Mouse (Mus musculus) heart, embryonic 10.5 days (tissue): ENCODE results near the gene F830045P16Rik. TPM values are rescaled to one million over a fixed set of nuclear protein-coding genes. Genes with fewer than 3 reads are reported as not detected.

Source experiments
- DNase-seq: peaks from one replicate; pipeline ENCODE4 v3.0.0-alpha.2; 2017; ENCODE audit warnings: low spot score
- H3K27ac ChIP-seq: fragments of 300-500 bp; sonication (generic); 2 replicates; pipeline ENCODE4 v1.5.1; 2016; ENCODE audit warnings: mild to moderate bottlenecking
- H3K27me3 ChIP-seq: fragments of 300-500 bp; sonication (generic); 2 replicates; pipeline ENCODE4 v1.6.1; 2016; ENCODE audit warnings: mild to moderate bottlenecking; ENCODE audit not compliant: poor library complexity, insufficient read depth, severe bottlenecking
- H3K36me3 ChIP-seq: fragments of 300-500 bp; sonication (generic); 2 replicates; pipeline ENCODE4 v1.6.1; 2016; ENCODE audit warnings: mild to moderate bottlenecking, moderate library complexity
- H3K4me1 ChIP-seq: fragments of 300-500 bp; sonication (generic); 2 replicates; pipeline ENCODE4 v1.6.1; 2016; ENCODE audit warnings: mild to moderate bottlenecking
- H3K4me3 ChIP-seq: fragments of 300-500 bp; sonication (generic); 2 replicates; pipeline ENCODE4 v1.5.1; 2016; ENCODE audit warnings: mild to moderate bottlenecking, moderate library complexity
- H3K9me3 ChIP-seq: fragments of 300-500 bp; sonication (generic); 2 replicates; pipeline ENCODE4 v1.6.1; 2016; ENCODE audit warnings: mild to moderate bottlenecking, moderate library complexity
- WGBS: fragments of 180-500 bp; shearing (Covaris S2); methylation state at CpG from one replicate; pipeline ENCODE4 v1.1.7; 2016; 5-methylcytosine and 5-hydroxymethylcytosine counted together
- polyA plus RNA-seq: library from polyadenylated mRNA; unstranded; fragments of >200 nt; fragmentation: Nextera tagmentation; extraction: Ambion mirVana; gene quantifications from 2 replicates; pipeline ENCODE4 v1.2.1, GENCODE M21; 2016

F830045P16Rik gene
- polyA plus RNA-seq, 1 experiment from 2014 or later = 0.06 TPM

DNA sequence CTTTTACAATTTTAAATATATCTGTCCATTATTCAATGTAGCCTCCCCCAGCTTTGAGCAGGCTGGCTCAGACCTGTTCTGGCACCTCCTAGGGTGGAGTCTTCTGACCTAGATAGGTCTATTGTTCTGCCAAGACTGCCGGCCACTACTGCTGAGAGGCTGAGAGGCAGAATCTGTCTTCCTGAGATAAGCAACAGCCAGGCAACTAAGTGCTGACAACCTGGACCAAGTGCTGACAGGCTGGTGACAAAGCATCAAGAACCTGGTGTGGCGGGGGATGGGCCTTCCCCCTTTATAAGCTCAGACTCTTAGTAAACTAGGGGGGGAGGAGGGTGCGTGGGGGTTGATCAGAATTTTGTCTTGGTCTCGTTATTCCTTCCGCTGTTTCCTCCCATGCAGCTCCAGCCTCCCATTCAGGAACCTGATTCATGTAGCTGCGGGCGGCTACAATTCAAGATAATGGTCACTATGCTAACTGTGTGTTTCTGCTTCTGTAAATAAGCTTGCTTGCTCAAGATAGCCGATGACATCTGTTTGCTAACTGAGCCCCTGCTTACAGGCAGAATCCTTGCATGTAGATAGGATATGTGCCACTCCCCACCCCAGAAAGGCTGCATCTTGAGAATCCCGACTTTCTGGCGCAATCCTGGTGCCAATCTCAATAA, 115.4 kb downstream of the F830045P16Rik start:
- H3K4me3 ChIP-seq = no peak overlapping the region
- 59% methylated on average over 10 of the region's 10 CpGs for WGBS

DNA sequence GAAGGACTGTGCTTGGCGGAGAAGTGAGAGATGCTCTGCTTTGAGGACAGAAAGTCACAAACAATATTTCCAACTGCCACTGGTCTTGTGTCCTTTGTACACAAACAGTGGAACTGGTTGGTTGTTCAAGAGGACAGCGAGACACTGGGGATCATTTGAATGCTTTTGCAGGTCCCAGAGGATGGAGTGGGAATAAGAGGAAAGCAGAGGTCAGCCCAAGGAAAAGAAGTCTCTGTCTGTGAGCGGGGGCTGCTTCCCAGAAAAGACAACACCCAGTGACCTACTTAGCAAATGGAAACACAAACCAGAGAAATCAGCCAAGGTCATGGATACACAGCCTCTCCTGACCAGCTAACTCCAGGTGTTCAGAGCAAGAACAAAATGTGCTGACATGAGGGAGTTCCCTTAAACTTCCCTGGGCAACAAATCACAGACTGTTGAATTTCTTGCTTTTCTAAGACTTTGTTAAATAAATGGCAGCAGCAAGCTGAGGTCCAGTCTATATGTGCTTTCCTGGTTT, 117.0 kb downstream of the F830045P16Rik start:
- H3K9me3 ChIP-seq = no peaks in the 10 kb centered on the region
- H3K36me3 ChIP-seq = no peaks in the 10 kb centered on the region
- peaks cover 9% of the 10 kb centered on the region for H3K27me3 ChIP-seq
- no peak for DNase-seq
- no peak overlapping the region for H3K4me3 ChIP-seq
- WGBS = 84% methylated on average over 3 of the region's 3 CpGs
- H3K27ac ChIP-seq = no peak overlapping the region
- H3K4me1 ChIP-seq = no peaks in the 10 kb centered on the region

More for the DNA sequence above, 115.4 kb downstream of the F830045P16Rik start:
- no peaks in the 10 kb centered on the region for H3K4me1 ChIP-seq
- H3K9me3 ChIP-seq = no peaks in the 10 kb centered on the region
- H3K27me3 ChIP-seq = 0 out of 2 replicates have a peak, but pooled peaks cover 4% of the 10 kb centered on the region
- DNase-seq = peak; percentile 84
- H3K36me3 ChIP-seq = no peaks in the 10 kb centered on the region
- no peak overlapping the region for H3K27ac ChIP-seq

DNA sequence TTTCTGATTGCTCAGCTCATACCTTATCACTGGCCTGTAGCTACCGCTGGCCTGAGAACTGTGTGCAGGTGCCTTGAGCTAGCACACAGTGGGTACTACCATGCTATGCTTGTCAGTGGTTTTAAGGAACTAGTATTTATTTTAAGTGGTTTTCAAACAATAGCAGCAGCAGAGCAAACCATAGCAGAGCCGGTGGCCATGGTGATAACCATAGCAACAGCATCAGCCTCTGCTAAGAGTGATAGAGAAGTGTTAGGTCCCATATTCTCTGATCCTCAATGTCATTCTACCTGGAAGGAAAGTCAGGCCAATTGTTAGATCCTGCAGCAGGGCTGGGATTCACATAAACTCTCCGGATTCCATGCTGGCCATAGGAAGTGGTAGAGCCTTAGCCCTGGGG, 121.8 kb downstream of the F830045P16Rik start:
- Histone ChIP-seq H3K27me3 (peaks cover 14% of the 10 kb centered on the region), H3K27ac (no peak overlapping the region), H3K36me3 (no peaks in the 10 kb centered on the region), H3K4me1 (peaks cover 13% of the 10 kb centered on the region), H3K4me3 (no peak overlapping the region), H3K9me3 (no peaks in the 10 kb centered on the region)
- DNase-seq = no peak
- WGBS = 73% methylated on average over 3 of the region's 3 CpGs

DNA sequence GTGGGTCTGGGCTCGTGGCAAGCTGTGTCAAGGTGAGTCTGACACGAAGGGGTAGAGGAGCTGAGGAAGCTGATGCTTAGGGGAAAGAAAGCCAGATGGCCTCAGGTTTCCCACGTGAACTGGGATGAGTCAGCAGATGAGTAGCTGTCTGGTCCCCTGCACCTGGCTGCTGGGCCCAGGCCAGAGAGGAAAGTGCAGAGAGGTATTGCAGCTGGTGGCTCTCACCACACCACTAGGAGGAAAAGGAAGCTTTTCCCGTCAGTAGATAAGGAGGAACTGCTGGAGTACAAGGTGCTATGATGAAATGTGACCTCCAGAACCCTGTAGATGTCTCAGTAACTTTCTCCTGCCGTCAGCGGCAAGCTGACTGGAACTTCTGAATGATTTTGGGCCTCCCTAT, 122.9 kb downstream of the F830045P16Rik start:
- Histone ChIP-seq H3K36me3 (no peaks in the 10 kb centered on the region), H3K27ac (no peak overlapping the region), H3K4me3 (no peak overlapping the region), H3K4me1 (peaks cover 13% of the 10 kb centered on the region), H3K27me3 (peaks cover 14% of the 10 kb centered on the region), H3K9me3 (no peaks in the 10 kb centered on the region)
- DNase-seq = no peak
- 43% methylated on average over 6 of the region's 6 CpGs for WGBS

DNA sequence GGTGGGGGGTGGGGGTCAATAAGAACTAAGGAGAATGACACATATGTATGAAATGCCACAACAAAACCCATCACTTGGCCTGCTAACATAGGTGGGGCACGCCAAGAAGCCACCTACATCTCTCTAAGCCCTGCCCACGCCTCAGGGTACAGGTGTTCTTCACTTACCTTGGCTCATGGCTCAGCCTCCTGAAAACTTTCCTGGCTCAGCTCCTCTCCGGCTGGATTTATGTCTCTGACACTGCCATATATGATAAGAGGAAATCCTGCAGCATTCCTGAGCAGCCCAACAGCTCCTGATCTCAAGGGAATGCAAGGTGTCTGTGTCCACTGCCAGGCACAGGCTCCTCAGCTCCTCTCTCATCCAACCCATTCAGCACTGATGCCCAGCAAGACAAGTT, 124.8 kb downstream of the F830045P16Rik start:
- Histone ChIP-seq H3K4me3 (no peak overlapping the region), H3K27me3 (peaks cover 10% of the 10 kb centered on the region), H3K9me3 (no peaks in the 10 kb centered on the region), H3K36me3 (no peaks in the 10 kb centered on the region), H3K4me1 (peaks cover 13% of the 10 kb centered on the region), H3K27ac (no peak overlapping the region)
- no peak for DNase-seq
- WGBS = 62% methylated on average over 3 of the region's 3 CpGs

DNA sequence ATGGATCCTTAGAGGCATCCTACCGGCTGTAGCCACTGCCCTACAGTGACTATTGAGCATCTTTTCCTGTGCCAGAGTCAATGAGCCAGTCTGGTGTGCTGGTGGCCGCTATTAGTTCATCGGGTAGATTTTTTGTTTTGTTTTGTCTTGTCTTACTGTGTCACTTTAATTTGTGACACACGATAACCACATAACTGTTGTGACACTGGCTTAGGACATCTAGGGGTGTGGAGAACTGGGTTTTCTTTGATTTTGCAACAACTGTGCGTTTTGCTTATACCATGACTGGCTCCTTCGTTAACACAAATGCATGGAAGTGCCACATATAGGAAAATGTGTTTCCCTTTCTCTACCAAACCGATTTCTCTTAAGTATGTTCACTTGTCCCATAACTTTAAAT, 126.1 kb downstream of the F830045P16Rik start:
- Histone ChIP-seq H3K27me3 (peaks cover 10% of the 10 kb centered on the region), H3K4me3 (no peak overlapping the region), H3K27ac (no peak overlapping the region), H3K4me1 (peaks cover 13% of the 10 kb centered on the region), H3K36me3 (no peaks in the 10 kb centered on the region), H3K9me3 (no peaks in the 10 kb centered on the region)
- no peak for DNase-seq
- WGBS = 79% methylated on average over 7 of the region's 7 CpGs

DNA sequence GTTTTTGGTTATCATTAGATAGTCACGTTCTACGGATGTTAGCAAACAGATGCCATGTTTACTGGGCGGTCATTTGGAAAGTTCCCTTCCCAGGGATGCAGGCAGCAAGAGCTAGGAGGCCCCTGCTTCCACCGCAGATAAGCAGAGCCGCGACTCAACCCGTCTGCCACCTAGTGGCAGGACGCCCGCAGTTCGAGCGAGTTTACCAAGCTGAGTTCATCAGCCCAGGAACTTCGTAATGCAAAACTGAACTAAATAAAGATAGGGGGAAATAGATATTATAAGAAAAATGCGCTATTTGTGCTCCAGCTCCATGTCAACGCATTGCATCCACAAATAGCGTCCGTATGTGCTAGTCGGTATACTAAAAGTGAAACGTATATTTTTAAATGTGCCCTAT, 127.9 kb downstream of the F830045P16Rik start:
- Histone ChIP-seq H3K36me3 (no peaks in the 10 kb centered on the region), H3K27me3 (no peaks in the 10 kb centered on the region), H3K27ac (no peak overlapping the region), H3K4me3 (no peak overlapping the region), H3K9me3 (no peaks in the 10 kb centered on the region), H3K4me1 (peaks cover 5% of the 10 kb centered on the region; the same call in 1 of the 2 replicates)
- whole genome bisulfite sequencing = 20% methylated on average over 18 of the region's 18 CpGs
- DNase-seq = peak; percentile 82

Other genes starting within 250 kb of the F830045P16Rik start
- 48.4 and 50.4 TPM in 2 replicates for gene Ckap2l, start 239.4 kb downstream of the F830045P16Rik start, polyA plus RNA-seq
- gene Il1a, start 226.6 kb downstream of the F830045P16Rik start, polyA plus RNA-seq = 0.24 TPM in 1 of 2 replicates, not detected in the other
- not detected in 2 replicates for gene Il1b, start 165.5 kb downstream of the F830045P16Rik start, polyA plus RNA-seq
- 11.0 and 12.8 TPM in 2 replicates for gene Sirpa, start 56.2 kb upstream of the F830045P16Rik start, polyA plus RNA-seq
- 0.10 and 0.18 TPM in 2 replicates for gene Pdyn, start 163.2 kb upstream of the F830045P16Rik start, polyA plus RNA-seq